Mouse (Mus musculus) megakaryocyte, embryonic 14.5 days (primary cell): ENCODE measurements around the gene Nlrp6.
"Not testable (repeated sequence)": the region's sequence is repeated elsewhere in the genome, so short reads cannot be mapped to it uniquely, and the experiment has no call there.

ENCODE experiments used
- FLI1 ChIP-seq: IDR thresholded peaks from 2 replicates; pipeline ENCODE4 v1.6.1; 2012; ENCODE audit warnings: low read length, inconsistent platforms, mixed read lengths
- GATA1 ChIP-seq: IDR thresholded peaks from 3 replicates; pipeline ENCODE4 v1.6.1; 2012; ENCODE audit warnings: mixed read lengths, low read length, inconsistent platforms, borderline replicate concordance

- not testable (repeated sequence) for TF ChIP-seq GATA1, FLI1
These were observed 48.0 kb downstream of the Nlrp6 start for GRCm38 (mm10) chr7:140968710-140969109.
